Mouse (Mus musculus): Measurements from ENCODE around the gene Ptpn12. TPM values are rescaled to one million over a fixed set of nuclear protein-coding genes. Genes with fewer than 3 reads are reported as not detected.
A peak's percentile ranks its signal among the peaks of the same experiment; 100 is the strongest.
"Not testable (repeated sequence)": the region's sequence is repeated elsewhere in the genome, so short reads cannot be mapped to it uniquely, and the experiment has no call there.

Ptpn12 gene
- polyA plus RNA-seq, 1 experiment from 2014 or later: 31.1 TPM

DNA sequence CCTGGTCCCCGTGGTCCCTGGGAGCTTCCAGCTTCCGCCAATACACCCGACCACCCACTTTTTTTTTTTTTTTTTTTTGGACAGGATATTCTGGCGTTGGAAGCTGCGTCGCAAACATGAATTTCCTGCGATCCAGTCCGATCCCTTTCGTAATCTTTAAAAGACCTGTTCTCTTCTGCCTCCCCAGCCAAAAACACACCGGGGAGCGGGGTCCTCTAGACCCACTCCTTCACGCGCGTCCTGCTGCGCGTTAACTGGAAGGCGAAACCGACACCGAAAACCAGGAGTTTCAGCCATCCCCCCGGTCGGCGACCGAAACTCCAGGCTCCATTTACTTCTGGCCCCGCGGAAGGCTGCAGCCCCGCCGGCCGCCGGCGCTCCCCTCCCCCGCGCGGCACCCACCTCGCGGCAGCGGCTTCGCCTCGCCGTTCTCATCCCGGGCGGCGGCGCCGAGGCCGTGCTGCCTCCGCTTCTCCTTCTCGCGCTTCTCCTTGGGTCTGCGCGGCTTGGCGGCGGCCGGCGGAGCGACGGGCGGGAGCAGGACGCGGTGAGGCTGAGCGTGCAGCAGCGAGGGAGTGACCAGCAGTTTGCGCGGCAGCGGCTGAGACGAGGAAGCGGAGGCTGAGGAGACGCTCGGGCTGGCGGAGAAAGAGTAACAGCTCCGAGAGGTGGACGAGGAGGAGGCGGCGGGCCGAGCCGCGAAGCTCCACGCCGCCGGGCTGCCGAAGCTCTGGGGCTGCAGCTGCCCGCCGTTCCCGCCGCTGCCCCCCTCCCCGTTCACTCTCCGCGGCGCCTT, 104.7 kb downstream of the Ptpn12 start:
- WGBS: under 1% methylated on average over 81 of the region's 88 CpGs
- peak overlapping the region; percentile 73 for H3K4me2 ChIP-seq
- no peak for TF ChIP-seq CTCF (IDR thresholded peaks at IDR 0.05; ENCODE audit: low read depth)
- H3K27ac ChIP-seq (ENCODE audit: low read depth): peak overlapping the region; percentile 98
- DNase-seq: peak; percentile 76
- no peaks in the 10 kb centered on the region for H3K27me3 ChIP-seq (ENCODE audit: insufficient read depth, low read length)
- peak overlapping the region; percentile 93 for H3K4me3 ChIP-seq (ENCODE audit: low read depth, low read length)
- peak overlapping the region; percentile 94 for H3K9ac ChIP-seq
- peak; percentile 72 for ATAC-seq (ENCODE audit: insufficient read depth)
- H3K4me1 ChIP-seq (ENCODE audit: insufficient read depth): peaks cover 10% of the 10 kb centered on the region; the same call in 1 of the 2 replicates
- H3K36me3 ChIP-seq (ENCODE audit: insufficient read depth): no peaks in the 10 kb centered on the region
- H3K9me3 ChIP-seq (ENCODE audit: low read depth, low read length): no peaks in the 10 kb centered on the region

DNA sequence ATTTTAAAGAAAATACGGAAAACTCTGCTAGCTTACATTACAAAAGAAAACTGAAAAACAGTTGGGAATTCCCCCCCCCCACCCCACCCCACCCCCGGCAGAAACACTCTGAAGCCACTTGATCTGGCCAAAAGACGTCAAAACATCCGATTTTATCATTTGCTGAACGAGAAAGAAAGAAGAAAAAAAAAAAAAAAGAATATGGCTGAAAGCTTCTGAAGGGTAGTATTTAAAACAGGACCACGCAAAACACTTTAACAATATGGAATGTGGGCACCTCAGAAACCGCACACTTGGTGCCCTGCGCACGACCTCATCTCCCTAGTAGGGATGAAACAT, 105.2 kb downstream of the Ptpn12 start:
- peak overlapping the region; percentile 98; the same call in 1 of the 2 replicates for H3K27ac ChIP-seq (ENCODE audit: low read depth)
- H3K9me3 ChIP-seq (ENCODE audit: low read depth, low read length): no peaks in the 10 kb centered on the region
- peaks cover 10% of the 10 kb centered on the region; the same call in 1 of the 2 replicates for H3K4me1 ChIP-seq (ENCODE audit: insufficient read depth)
- ATAC-seq (ENCODE audit: insufficient read depth): no peak
- H3K4me2 ChIP-seq: peak overlapping the region; percentile 73
- H3K9ac ChIP-seq: peak overlapping the region; percentile 94
- no peak for DNase-seq
- no peak for TF ChIP-seq CTCF (IDR thresholded peaks at IDR 0.05; ENCODE audit: low read depth)
- no peaks in the 10 kb centered on the region for H3K27me3 ChIP-seq (ENCODE audit: insufficient read depth, low read length)
- peak overlapping the region; percentile 93 for H3K4me3 ChIP-seq (ENCODE audit: low read depth, low read length)
- WGBS: under 1% methylated on average over 9 of the region's 9 CpGs
- H3K36me3 ChIP-seq (ENCODE audit: insufficient read depth): no peaks in the 10 kb centered on the region

DNA sequence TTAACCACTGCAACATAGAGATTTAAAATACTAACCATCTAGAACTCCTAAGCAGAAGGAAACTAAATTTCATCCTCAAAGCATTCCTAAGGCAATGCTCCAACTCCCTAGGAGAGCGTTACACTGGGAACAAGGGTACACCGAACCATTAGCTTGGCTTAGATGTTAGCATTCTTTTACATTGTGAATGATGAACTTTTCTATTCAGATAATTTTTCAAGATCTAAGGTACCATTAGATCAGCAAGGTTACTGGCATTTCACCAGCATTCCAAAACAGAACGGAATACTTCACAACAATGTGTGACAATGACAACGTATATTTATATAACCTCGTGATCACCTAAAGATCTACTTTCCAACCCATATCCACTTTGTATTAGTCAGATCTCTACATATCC, 105.6 kb downstream of the Ptpn12 start:
- no peak overlapping the region for H3K27ac ChIP-seq (ENCODE audit: low read depth)
- H3K27me3 ChIP-seq (ENCODE audit: insufficient read depth, low read length): no peaks in the 10 kb centered on the region
- H3K4me2 ChIP-seq: peak overlapping the region; percentile 73
- no peak for TF ChIP-seq CTCF (IDR thresholded peaks at IDR 0.05; ENCODE audit: low read depth)
- peaks cover 10% of the 10 kb centered on the region; the same call in 1 of the 2 replicates for H3K4me1 ChIP-seq (ENCODE audit: insufficient read depth)
- ATAC-seq (ENCODE audit: insufficient read depth) (no peak), DNase-seq (peak; percentile 17)
- peak overlapping the region; percentile 93 for H3K4me3 ChIP-seq (ENCODE audit: low read depth, low read length)
- H3K36me3 ChIP-seq (ENCODE audit: insufficient read depth): no peaks in the 10 kb centered on the region
- WGBS: 5% methylated on average over 5 of the region's 5 CpGs
- H3K9ac ChIP-seq: peak overlapping the region; percentile 94
- H3K9me3 ChIP-seq (ENCODE audit: low read depth, low read length): no peaks in the 10 kb centered on the region

DNA sequence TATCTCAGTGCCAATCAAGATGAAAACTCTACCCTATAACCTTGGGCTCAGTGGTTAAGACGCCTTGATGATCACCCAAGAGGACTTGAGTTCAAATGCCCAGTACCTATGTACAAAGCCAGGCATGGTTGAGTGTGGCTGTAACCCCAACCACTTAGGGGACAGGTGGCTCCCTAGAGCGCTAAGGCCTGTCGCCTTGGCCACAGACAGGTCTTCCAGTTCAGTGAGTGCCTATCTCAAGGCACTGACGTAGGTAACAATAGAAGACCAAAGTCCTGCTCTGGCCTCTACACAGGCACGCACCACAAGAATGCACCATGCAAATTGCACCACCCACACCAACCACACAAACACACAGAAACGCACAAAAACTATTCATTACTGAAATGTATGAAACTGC, 108.8 kb downstream of the Ptpn12 start:
- no peak overlapping the region for H3K27ac ChIP-seq (ENCODE audit: low read depth)
- no peak overlapping the region for H3K4me3 ChIP-seq (ENCODE audit: low read depth, low read length)
- DNase-seq (no peak), ATAC-seq (ENCODE audit: insufficient read depth) (no peak)
- no peak overlapping the region for H3K4me2 ChIP-seq
- H3K9ac ChIP-seq: no peak overlapping the region
- no peaks in the 10 kb centered on the region for H3K27me3 ChIP-seq (ENCODE audit: insufficient read depth, low read length)
- H3K9me3 ChIP-seq (ENCODE audit: low read depth, low read length): no peaks in the 10 kb centered on the region
- 91% methylated on average over 6 of the region's 6 CpGs for WGBS
- no peaks in the 10 kb centered on the region for H3K36me3 ChIP-seq (ENCODE audit: insufficient read depth)
- H3K4me1 ChIP-seq (ENCODE audit: insufficient read depth): peaks cover 5% of the 10 kb centered on the region; the same call in 1 of the 2 replicates
- TF ChIP-seq CTCF (IDR thresholded peaks at IDR 0.05; ENCODE audit: low read depth): no peak

DNA sequence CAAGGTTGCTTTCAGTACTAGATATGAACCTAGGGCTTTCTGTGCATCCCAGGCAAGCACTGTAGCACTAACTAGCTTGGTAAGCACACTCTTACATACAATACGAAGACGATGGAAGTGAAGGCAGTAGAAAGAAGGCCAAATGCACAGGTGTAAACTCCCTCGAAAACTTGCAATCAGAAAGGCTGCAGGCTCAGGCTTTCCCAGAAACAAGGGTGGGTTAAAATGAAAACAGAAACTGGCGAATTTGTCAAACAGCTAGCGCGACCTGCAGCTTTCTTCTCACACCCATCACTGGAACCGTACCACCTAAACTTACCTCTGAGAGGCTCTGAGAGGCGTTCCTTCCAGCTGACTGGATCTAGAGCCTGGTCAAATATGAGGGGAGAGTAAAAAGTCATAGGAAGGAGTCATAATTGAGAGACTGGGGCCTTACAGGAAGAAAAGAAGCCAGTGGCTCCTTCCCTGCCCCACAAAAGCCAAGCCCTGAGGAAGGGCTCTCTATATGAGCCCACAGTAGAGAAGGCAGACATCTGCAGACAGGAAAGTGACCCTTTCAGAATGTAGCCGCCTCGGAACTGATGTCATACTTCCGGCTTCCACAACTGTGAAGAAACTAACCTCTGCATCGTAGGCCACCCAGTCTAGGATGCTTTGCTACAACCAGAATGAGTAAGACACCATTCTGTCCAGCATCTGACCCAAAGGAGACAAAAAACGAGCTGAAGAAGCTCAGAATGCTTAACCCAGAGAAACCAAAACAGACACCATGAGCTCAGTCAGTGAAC, 110.6 kb downstream of the Ptpn12 start:
- WGBS: 64% methylated on average over 13 of the region's 13 CpGs
- Histone ChIP-seq H3K4me1 (ENCODE audit: insufficient read depth) (peaks cover 5% of the 10 kb centered on the region; the same call in 1 of the 2 replicates), H3K27ac (ENCODE audit: low read depth) (no peak overlapping the region), H3K36me3 (ENCODE audit: insufficient read depth) (no peaks in the 10 kb centered on the region), H3K4me3 (ENCODE audit: low read depth, low read length) (no peak overlapping the region), H3K27me3 (ENCODE audit: insufficient read depth, low read length) (no peaks in the 10 kb centered on the region), H3K4me2 (no peak overlapping the region), H3K9ac (no peak overlapping the region), H3K9me3 (ENCODE audit: low read depth, low read length) (no peaks in the 10 kb centered on the region)
- no peak for ATAC-seq (ENCODE audit: insufficient read depth)
- DNase-seq: peak; percentile 51
- no peak for TF ChIP-seq CTCF (IDR thresholded peaks at IDR 0.05; ENCODE audit: low read depth)

DNA sequence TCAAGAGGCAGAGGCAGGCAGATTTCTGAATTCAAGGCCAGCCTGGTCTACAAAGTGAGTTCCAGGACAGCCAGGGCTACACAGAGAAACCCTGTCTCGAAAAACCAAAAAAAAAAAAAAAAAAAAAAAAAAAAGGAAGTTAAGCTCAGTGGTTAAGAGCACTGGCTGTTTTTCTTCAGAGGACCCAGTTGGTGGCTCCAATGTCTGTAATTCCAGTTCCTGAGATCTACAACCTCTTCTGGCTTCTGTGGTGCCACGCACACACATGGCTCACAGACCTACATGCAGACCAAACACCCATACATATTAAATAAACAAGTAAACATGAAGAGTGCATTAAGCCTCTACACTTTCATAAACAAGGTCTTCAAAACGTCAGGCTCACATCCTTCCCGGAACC, 111.9 kb downstream of the Ptpn12 start:
- not testable (repeated sequence) for H3K9me3 ChIP-seq (ENCODE audit: low read depth, low read length); H3K9ac ChIP-seq; H3K36me3 ChIP-seq (ENCODE audit: insufficient read depth); DNase-seq; H3K27me3 ChIP-seq (ENCODE audit: insufficient read depth, low read length); ATAC-seq (ENCODE audit: insufficient read depth); H3K4me2 ChIP-seq; H3K4me3 ChIP-seq (ENCODE audit: low read depth, low read length); H3K4me1 ChIP-seq (ENCODE audit: insufficient read depth); H3K27ac ChIP-seq (ENCODE audit: low read depth)
- WGBS: 72% methylated on average over 3 of the region's 4 CpGs

DNA sequence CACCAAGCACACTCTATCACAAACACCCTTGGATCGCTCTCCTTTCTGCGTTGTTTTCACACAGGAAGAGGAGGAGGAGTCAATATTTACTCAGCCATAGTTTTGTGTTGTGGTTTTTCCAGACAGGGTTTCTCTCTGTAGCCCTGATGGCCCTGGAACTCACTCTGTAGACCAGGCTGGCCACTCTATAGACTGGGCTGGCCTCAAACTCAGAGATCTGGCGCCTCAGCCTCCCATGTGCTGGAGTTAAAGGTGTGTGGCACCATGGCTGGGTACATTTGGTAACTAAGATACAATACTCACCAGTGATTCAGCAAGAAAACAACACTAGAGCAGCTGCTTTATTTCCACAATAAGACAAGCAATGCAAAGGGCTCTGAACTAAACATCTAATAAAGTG, 113.2 kb downstream of the Ptpn12 start:
- WGBS: 71% methylated on average over 3 of the region's 3 CpGs
- no peaks in the 10 kb centered on the region for H3K9me3 ChIP-seq (ENCODE audit: low read depth, low read length)
- no peaks in the 10 kb centered on the region for H3K27me3 ChIP-seq (ENCODE audit: insufficient read depth, low read length)
- DNase-seq (no peak), ATAC-seq (ENCODE audit: insufficient read depth) (no peak)
- no peaks in the 10 kb centered on the region; the same call in 1 of the 2 replicates for H3K4me1 ChIP-seq (ENCODE audit: insufficient read depth)
- H3K4me3 ChIP-seq (ENCODE audit: low read depth, low read length): no peak overlapping the region
- TF ChIP-seq CTCF (IDR thresholded peaks at IDR 0.05; ENCODE audit: low read depth): no peak
- H3K9ac ChIP-seq: no peak overlapping the region
- H3K36me3 ChIP-seq (ENCODE audit: insufficient read depth): no peaks in the 10 kb centered on the region
- H3K27ac ChIP-seq (ENCODE audit: low read depth): no peak overlapping the region
- H3K4me2 ChIP-seq: no peak overlapping the region

Data from lung, embryonic 14.5 days (tissue).